Mouse (Mus musculus) gastrocnemius, adult 2 months (tissue): ENCODE results near the gene Creb3l4. TPM values are rescaled to one million over a fixed set of nuclear protein-coding genes. Genes with fewer than 3 reads are reported as not detected.

Source experiments
- DNase-seq: peaks from one replicate; pipeline ENCODE4 v3.0.0; 2022
- H3K27ac ChIP-seq: fragments of 200-600 bp; 2 replicates; pipeline ENCODE4 v1.8.1; 2022; ENCODE audit warnings: mild to moderate bottlenecking
- H3K4me3 ChIP-seq: fragments of 200-600 bp; 2 replicates; pipeline ENCODE4 v1.8.1; 2022; ENCODE audit warnings: mild to moderate bottlenecking, moderate library complexity
- CTCF ChIP-seq: fragments of 200-600 bp; IDR thresholded peaks from 2 replicates; pipeline ENCODE4 v1.8.1; 2022; ENCODE audit warnings: antibody characterized with exemption, mild to moderate bottlenecking, moderate library complexity
- intact Hi-C: fragments of 180-260 bp; cut with DNase I; formaldehyde crosslinking; loops from one replicate; pipeline ENCODE4 v1.15.1; 2025
- total RNA-seq, 2 experiments: library from RNA; stranded (reverse); gene quantifications; 2 replicates each; pipeline ENCODE4 v1.2.3; 2021

Creb3l4 gene
- total RNA-seq, 2 experiments from 2014 or later, result not detected

DNA sequence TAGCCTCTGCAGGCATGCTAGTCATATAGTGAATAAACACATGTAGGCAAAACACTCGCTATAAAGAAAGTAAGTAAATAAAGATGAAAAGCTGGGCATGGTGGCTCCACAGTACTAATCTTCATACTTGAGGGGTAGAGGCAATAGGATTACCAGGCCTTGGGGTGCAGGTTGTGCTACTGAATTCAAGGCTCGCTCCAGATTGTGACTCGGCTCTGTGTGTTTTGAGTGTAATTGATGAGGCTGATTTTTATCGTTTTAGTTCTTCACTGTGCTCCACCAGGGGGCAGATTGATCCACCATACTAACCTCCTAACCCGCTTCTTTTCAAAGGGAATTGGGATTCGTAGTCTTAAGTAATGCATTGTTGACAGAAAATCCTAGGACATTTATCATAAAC lies 23.2 kb downstream of the Creb3l4 start:
- peak; percentile 77 for TF ChIP-seq CTCF
- peak; percentile 43 for DNase-seq
- H3K27ac ChIP-seq, result peak overlapping the region; percentile 89
- H3K4me3 ChIP-seq, result peak overlapping the region; percentile 82
- intact Hi-C loops, result loop anchor here (1.0 kb wide), 1 partner anchor 153 kb away; no protein-coding TSS in a partner anchor

DNA sequence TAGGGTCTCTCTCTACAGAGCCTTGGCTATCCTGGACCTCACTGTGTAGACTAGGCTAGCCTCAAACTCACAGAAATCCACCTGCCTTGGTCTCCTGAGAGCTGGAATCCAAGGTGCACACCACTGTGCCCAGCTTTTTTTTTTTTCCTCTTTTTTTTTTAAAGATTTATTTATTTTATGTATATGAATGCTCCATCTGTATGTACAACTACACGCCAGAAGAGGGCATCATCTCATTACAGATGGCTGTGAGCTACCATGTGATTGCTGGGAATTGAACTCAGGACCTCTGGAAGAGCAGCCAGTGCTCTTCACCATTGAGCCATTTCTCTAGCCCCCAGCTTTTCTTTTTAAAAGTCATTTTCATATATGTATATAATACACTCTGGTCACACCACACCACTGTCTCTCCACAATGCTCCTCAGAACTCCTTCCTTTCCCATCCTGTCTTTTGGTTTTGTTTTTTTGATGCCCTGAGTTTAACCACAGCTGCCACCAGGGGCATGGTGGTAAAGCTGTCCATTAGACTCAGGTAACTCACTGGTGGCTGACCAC lies 27.4 kb downstream of the Creb3l4 start:
- TF ChIP-seq CTCF, result peak; percentile 51

DNA sequence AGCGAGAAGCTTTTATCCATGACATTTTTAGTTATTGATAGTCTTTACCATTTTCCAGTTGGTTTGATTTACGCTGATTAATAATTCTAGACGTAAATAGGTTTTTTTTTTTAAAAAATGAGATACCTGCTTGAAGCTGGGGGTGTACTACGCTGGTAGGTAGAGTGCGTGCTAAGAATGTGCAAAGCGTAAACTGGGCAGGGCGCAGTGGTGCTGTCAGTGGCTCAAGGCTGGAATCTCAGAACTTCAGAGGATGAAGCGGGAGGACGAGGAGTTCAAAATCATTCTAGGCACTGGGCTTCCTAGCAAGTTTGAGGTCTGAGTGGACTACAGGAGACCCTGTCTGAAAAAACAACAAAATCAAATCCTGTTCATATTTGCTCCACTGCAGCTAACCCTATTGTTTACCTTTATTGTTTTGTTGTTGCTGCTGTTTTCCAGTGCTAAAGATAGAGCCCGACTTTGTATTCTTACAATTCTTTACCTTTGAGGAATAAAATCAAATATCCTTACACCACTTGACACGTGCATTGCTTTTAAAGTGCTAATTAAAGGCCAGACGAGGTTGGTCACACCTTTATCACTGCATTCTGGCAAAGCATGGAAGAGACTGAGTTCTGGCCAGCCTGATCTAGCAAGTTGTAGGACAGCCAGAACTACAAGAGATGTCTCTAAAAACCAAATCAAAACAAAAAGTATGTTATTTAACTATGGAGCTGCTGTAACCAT lies 29.2 kb downstream of the Creb3l4 start:
- TF ChIP-seq CTCF, result no peak
- intact Hi-C loops, result loop anchor here (10.0 kb wide), 2 partner anchors 51 to 261 kb away; partner anchors contain the start of genes Dennd4b and Ilf2
- DNase-seq, result peak; percentile 32
- Histone ChIP-seq H3K27ac (peak overlapping the region; percentile 98), H3K4me3 (peak overlapping the region; percentile 98)

More for the DNA sequence above, 27.4 kb downstream of the Creb3l4 start:
- H3K27ac ChIP-seq, result no peak overlapping the region
- no peak overlapping the region for H3K4me3 ChIP-seq
- DNase-seq, result no peak
- intact Hi-C loops, result loop anchor here (10.0 kb wide), 2 partner anchors 49 to 259 kb away; partner anchors contain the start of genes Dennd4b and Ilf2

DNA sequence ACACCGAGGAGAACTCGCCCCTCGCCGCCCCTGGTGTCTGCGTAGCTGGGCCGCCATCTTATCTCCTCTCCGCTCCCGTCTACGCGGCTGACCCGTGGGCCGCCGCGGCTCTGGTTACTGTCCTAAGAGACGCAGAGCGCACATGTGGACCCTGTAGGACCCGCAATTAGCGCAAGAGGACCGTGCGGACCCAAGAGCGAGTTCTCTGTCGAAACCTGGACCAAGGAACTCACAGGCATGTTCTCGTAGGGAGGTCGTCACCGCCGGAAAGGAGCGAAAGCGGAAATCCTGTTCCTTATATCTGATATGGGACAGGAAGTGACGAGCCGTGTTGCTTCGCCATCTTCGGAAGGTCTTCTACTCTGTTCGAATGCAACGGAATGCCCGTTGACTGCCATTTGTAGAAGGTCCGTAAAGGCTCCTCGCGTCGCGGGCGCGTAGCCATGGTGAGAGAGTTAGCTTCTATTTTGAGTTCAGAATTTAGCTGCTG lies 29.9 kb downstream of the Creb3l4 start, which contains the start of the genes Rps27 and Rab13:
Gene Rps27, minus strand, starts transcription at position 275 of the 490 bp plus-strand sequence.
Gene Rab13, plus strand, starts transcription at position 319 of the 490 bp plus-strand sequence.
- TF ChIP-seq CTCF, result no peak
- peak within 1 kb of the TSS; percentile 98 for H3K4me3 ChIP-seq
- H3K27ac ChIP-seq, result peak within 1 kb of the TSS; percentile 98
- peak; percentile 88 for DNase-seq
- intact Hi-C loops, result loop anchor here (10.0 kb wide), 2 partner anchors 51 to 261 kb away; partner anchors contain the start of genes Dennd4b and Ilf2

DNA sequence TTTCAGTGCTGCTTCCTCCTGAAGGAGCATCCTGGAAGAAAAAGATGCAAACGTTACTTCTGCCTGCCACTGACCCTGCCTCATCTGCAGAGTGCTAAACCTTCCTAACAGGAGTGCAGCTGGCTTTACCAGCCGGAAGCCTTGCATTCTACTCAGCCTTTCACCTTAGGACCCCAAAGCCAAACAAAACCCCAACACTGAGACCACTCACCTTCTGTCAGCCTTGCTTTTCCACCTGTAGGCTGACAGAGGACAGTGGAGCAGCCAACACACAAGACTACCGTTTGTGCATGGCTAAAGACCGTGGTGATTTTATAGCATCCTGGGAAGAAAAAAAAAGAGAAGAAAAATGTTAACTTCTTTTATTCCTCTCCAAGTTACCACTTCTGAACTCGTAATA lies 30.6 kb downstream of the Creb3l4 start:
- intact Hi-C loops, result loop anchor here (10.0 kb wide), 2 partner anchors 52 to 262 kb away; partner anchors contain the start of genes Dennd4b and Ilf2
- peak overlapping the region; percentile 98 for H3K4me3 ChIP-seq
- peak overlapping the region; percentile 98 for H3K27ac ChIP-seq
- TF ChIP-seq CTCF, result no peak
- no peak for DNase-seq

DNA sequence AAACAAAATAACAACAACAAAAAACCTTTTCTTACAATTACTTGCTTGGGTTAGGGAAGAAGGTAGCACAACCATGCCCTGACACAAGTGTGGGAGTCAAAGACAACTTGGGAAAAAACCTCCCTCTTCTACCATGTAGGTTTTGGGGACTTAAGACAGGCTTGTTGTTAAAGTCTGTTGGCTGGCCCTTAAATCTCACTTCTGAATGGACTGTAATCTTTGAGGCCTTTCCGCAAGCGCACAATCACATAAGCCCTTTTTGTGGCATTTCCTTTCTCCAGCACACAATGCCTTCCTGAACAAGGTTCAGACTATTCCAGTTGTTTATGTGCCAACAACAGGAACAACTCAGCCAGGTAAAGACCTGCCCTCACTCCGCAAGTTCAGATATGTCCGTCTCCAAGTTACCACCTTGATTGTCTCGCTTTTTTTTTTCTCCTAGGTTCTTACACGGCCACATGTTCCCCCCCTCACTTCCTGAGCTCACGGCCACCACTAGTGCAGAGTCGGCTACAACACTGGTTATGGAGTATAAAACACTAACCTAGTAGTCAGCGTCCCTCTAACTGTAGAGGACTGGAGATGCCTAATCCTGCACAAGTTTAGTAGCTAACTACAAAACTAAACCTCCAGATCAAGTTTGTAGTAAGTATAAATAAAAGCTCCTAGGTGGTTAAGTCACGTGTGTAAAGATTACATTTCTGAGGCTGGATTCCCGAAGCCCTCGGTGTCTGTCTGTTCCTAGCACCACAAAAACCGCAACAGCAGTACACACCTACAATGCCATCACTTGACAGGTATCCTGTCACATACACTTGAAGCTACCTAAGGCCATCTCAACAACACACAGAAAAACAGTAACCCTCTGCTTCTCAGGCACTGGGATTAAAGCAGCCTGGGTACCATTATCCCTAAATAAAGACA lies 31.6 kb downstream of the Creb3l4 start:
- DNase-seq, result no peak
- intact Hi-C loops, result loop anchor here (10.0 kb wide), 2 partner anchors 53 to 263 kb away; partner anchors contain the start of genes Dennd4b and Ilf2
- peak overlapping the region; percentile 98 for H3K4me3 ChIP-seq
- TF ChIP-seq CTCF, result no peak
- H3K27ac ChIP-seq, result peak overlapping the region; percentile 9; the same call in 1 of the 2 replicates

DNA sequence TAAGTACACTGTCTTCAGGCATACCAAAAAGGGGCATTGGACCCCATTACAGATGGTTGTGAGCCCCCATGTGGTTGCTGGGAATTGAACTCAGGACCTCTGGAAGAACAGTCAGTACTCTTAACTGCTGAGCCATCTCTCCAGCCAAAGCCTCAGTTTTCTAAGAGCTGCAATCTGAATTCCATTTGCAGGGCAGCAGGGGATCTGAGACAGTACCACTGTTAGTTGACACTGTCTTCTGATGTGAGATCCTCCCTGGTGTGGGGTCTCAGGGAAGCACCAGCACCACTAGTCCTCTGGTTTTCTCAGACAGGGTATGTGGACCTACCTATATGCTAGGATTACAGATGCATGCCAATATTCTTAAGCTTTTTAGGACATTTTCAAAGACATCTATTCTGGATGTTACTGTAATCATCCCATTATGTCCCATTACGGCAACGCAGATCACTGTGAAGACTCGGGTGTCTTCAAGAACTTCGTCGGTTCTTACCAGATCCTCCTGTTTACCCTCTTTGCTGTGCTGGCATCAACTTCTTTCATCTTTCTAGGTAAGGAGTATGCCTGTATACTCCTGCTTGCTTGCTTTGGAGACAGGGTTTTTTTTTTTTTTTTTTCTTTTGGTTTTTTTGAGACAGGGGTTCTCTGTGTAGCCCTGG lies 33.3 kb downstream of the Creb3l4 start:
- H3K4me3 ChIP-seq, result no peak overlapping the region
- no peak for TF ChIP-seq CTCF
- intact Hi-C loops, result loop anchor here (10.0 kb wide), 2 partner anchors 55 to 265 kb away; partner anchors contain the start of genes Dennd4b and Ilf2
- no peak for DNase-seq
- no peak overlapping the region for H3K27ac ChIP-seq

DNA sequence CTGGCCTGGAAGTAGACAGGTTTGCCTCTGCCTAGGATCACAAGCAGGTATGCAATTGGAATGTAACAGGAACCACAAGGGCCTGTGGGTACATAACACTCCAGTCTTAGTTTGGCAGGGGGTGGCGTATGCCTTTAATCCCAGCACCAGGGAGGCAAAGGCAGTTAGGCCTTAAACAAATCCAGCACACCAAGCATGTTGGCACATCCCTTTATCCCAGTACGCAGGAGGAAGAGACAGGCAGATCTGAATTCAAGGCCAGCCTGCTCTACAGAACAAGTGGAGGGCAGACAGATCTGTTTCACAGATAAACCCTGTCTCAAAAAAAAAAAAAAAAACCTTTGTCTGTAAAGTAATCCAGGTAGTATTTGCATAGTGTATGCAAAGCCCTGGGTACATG lies 34.6 kb downstream of the Creb3l4 start:
- intact Hi-C loops, result no loop called here
- Histone ChIP-seq H3K27ac (no peak overlapping the region), H3K4me3 (no peak overlapping the region)
- TF ChIP-seq CTCF, result no peak
- DNase-seq, result no peak

DNA sequence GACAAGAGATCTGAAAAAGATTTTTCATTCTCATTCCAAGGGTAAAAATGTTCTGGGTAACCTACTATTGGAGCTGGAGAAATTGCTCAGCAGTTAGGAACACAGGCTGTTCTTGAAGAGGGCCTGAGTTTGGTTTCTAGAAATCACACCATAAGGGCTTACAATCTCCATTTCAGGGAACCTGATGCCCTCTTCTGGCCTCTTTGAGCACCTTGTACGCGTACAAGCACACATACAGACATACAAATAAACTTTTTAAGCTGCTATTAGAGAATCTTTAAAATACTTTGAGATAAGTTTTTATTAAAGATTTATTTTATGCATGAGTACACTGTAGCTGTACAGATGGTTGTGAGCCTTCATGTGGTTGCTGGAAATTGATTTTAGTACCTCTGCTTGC lies 38.7 kb downstream of the Creb3l4 start:
- Histone ChIP-seq H3K27ac (no peak overlapping the region), H3K4me3 (no peak overlapping the region)
- intact Hi-C loops, result no loop called here
- DNase-seq, result no peak
- TF ChIP-seq CTCF, result no peak

DNA sequence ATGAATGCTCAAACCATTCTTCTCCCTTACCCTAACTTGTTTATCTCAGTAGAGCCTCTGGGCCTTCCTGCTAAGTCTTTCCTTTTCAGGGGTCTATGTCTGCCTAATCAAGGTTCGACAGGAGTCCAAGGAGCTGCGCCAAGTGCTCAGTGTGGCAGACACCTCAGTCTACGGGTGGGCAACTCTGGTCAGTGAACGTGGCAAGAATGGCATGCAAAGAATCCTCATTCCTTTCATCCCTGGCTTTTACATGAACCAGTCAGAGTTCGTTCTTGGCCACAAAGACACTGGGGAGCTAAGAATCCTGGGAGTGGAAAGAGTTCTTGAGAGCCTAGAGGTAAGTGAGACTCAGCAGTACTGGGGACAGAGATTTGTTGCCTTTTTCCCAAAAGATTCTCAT lies 39.7 kb downstream of the Creb3l4 start:
- no peak for TF ChIP-seq CTCF
- H3K27ac ChIP-seq, result no peak overlapping the region

DNA sequence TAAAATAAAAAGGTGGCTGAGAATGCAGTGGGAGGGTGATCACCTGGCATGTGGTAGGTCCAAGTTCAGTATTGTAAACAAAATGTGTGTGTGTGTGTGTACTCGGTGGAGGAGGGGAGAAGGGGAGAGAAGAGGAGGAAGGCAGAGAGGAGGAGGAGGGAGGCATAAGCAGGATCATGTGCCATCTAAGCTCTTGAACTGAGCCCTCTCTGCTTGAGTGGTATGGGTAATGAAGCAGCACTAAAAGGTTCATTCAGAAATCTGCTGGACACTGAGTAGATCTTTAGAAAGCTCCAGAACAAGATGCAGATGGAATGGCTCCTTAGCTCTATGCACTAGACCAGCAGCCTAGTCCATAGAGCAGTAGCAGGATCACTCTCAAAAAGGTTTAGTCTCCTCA lies 40.4 kb downstream of the Creb3l4 start:
- TF ChIP-seq CTCF, result no peak
- H3K4me3 ChIP-seq, result no peak overlapping the region
- DNase-seq, result no peak
- H3K27ac ChIP-seq, result no peak overlapping the region
- intact Hi-C loops, result no loop called here

More for the DNA sequence above, 39.7 kb downstream of the Creb3l4 start:
- intact Hi-C loops, result no loop called here
- H3K4me3 ChIP-seq, result no peak overlapping the region
- DNase-seq, result no peak
